Mouse (Mus musculus) neural tube, embryonic 15.5 days (tissue): ENCODE data around the gene Fcnb. TPM values are rescaled to one million over a fixed set of nuclear protein-coding genes. Genes with fewer than 3 reads are reported as not detected.

Experiments used
- ATAC-seq: fragments of 200-750 bp; cut with Nextera tagmentation; 2 replicates; pipeline ENCODE4 v1.8.0; 2017; ENCODE audit warnings: mild to moderate bottlenecking, moderate TSS enrichment, moderate library complexity; ENCODE audit not compliant: low FRiP score
- H3K27ac ChIP-seq: fragments of 300-500 bp; sonication (generic); replicated peaks from 2 replicates; pipeline ENCODE4 v1.5.1; 2015; ENCODE audit warnings: mild to moderate bottlenecking, inconsistent platforms
- H3K27me3 ChIP-seq: fragments of 300-500 bp; sonication (generic); replicated peaks from 2 replicates; pipeline ENCODE4 v1.6.1; 2015; ENCODE audit warnings: inconsistent platforms
- H3K36me3 ChIP-seq: fragments of 300-500 bp; sonication (generic); 2 replicates; pipeline ENCODE4 v1.6.1; 2015; ENCODE audit warnings: inconsistent platforms
- H3K4me1 ChIP-seq: fragments of 300-500 bp; sonication (generic); 2 replicates; pipeline ENCODE4 v1.6.1; 2015; ENCODE audit warnings: inconsistent platforms
- H3K4me2 ChIP-seq: fragments of 300-500 bp; sonication (generic); 2 replicates; pipeline ENCODE4 v1.6.1; 2015; ENCODE audit warnings: inconsistent platforms, mild to moderate bottlenecking, moderate library complexity
- H3K4me3 ChIP-seq: fragments of 300-500 bp; sonication (generic); replicated peaks from 2 replicates; pipeline ENCODE4 v1.5.1; 2015; ENCODE audit warnings: mild to moderate bottlenecking, inconsistent platforms
- H3K9ac ChIP-seq: fragments of 300-500 bp; sonication (generic); replicated peaks from 2 replicates; pipeline ENCODE4 v1.6.1; 2015; ENCODE audit warnings: mild to moderate bottlenecking, inconsistent platforms
- H3K9me3 ChIP-seq: fragments of 300-500 bp; sonication (generic); replicated peaks from 2 replicates; pipeline ENCODE4 v1.6.1; 2016; ENCODE audit warnings: inconsistent platforms
- WGBS: fragments of 180-500 bp; shearing (Covaris S2); methylation state at CpG from one replicate; pipeline ENCODE4 v1.1.7; 2015; ENCODE audit warnings: mixed read lengths; 5-methylcytosine and 5-hydroxymethylcytosine counted together
- polyA plus RNA-seq: library from polyadenylated mRNA; unstranded; fragments of >200 nt; fragmentation: Nextera tagmentation; extraction: Ambion mirVana; gene quantifications from 2 replicates; pipeline ENCODE4 v1.2.1, GENCODE M21; 2015

Gene Fcnb
- 0.52 TPM in 1 of 2 replicates, not detected in the other for polyA plus RNA-seq

GRCm38 (mm10) chr2:28084768-28085167, at the start of gene Fcnb:
Fcnb (minus strand) TSS chr2:28084885.
- no peak for ATAC-seq
- Histone ChIP-seq H3K27me3 (no peaks in the 10 kb centered on the region), H3K4me3 (no peak within 1 kb of the TSS), H3K4me1 (no peaks in the 10 kb centered on the region), H3K4me2 (no peak within 1 kb of the TSS), H3K36me3 (no peaks in the 10 kb centered on the region), H3K9me3 (no peaks in the 10 kb centered on the region), H3K9ac (no peak within 1 kb of the TSS), H3K27ac (no peak within 1 kb of the TSS)
- WGBS, result 91% methylated on average over 3 of the region's 3 CpGs

- H3K27ac ChIP-seq, result no peak overlapping the region
Measured at GRCm38 (mm10) chr2:28133833-28134232, 49.1 kb upstream of the Fcnb start.

GRCm38 (mm10) chr2:28132117-28132516, 47.4 kb upstream of the Fcnb start:
- no peak overlapping the region for H3K4me3 ChIP-seq
- no peak overlapping the region for H3K9ac ChIP-seq
- no peak for ATAC-seq
- no peak overlapping the region for H3K4me2 ChIP-seq
- 76% methylated on average over 4 of the region's 4 CpGs for WGBS
- no peaks in the 10 kb centered on the region for H3K9me3 ChIP-seq
- no peaks in the 10 kb centered on the region for H3K27me3 ChIP-seq
- H3K4me1 ChIP-seq, result no peaks in the 10 kb centered on the region; the same call in 1 of the 2 replicates
- H3K36me3 ChIP-seq, result no peaks in the 10 kb centered on the region
- no peak overlapping the region for H3K27ac ChIP-seq

More at GRCm38 (mm10) chr2:28133833-28134232, 49.1 kb upstream of the Fcnb start:
- Histone ChIP-seq H3K27me3 (no peaks in the 10 kb centered on the region), H3K4me2 (no peak overlapping the region), H3K4me1 (peaks cover 6% of the 10 kb centered on the region; the same call in 1 of the 2 replicates), H3K9ac (no peak overlapping the region), H3K9me3 (no peaks in the 10 kb centered on the region), H3K4me3 (no peak overlapping the region), H3K36me3 (no peaks in the 10 kb centered on the region)
- WGBS, result 87% methylated on average over 9 of the region's 9 CpGs
- ATAC-seq, result no peak

GRCm38 (mm10) chr2:28126763-28127438, 42.2 kb upstream of the Fcnb start:
- H3K4me1 ChIP-seq, result no peaks in the 10 kb centered on the region
- H3K9ac ChIP-seq, result no peak overlapping the region
- WGBS, result 82% methylated on average over 12 of the region's 12 CpGs
- no peaks in the 10 kb centered on the region for H3K27me3 ChIP-seq
- H3K4me3 ChIP-seq, result no peak overlapping the region
- ATAC-seq, result no peak
- H3K36me3 ChIP-seq, result no peaks in the 10 kb centered on the region
- H3K4me2 ChIP-seq, result no peak overlapping the region
- H3K9me3 ChIP-seq, result no peaks in the 10 kb centered on the region
- no peak overlapping the region for H3K27ac ChIP-seq

GRCm38 (mm10) chr2:28123910-28124309, 39.2 kb upstream of the Fcnb start:
- Histone ChIP-seq H3K4me3 (no peak overlapping the region), H3K36me3 (no peaks in the 10 kb centered on the region), H3K4me1 (peaks cover 5% of the 10 kb centered on the region; the same call in 1 of the 2 replicates), H3K9ac (no peak overlapping the region), H3K27ac (no peak overlapping the region), H3K9me3 (no peaks in the 10 kb centered on the region), H3K27me3 (no peaks in the 10 kb centered on the region), H3K4me2 (no peak overlapping the region)
- no peak for ATAC-seq
- WGBS, result 84% methylated on average over 2 of the region's 2 CpGs

- Histone ChIP-seq H3K36me3 (no peaks in the 10 kb centered on the region), H3K4me1 (peaks cover 23% of the 10 kb centered on the region), H3K9me3 (no peaks in the 10 kb centered on the region), H3K27me3 (no peaks in the 10 kb centered on the region), H3K9ac (no peak overlapping the region), H3K4me2 (no peak overlapping the region), H3K4me3 (no peak overlapping the region), H3K27ac (no peak overlapping the region)
- ATAC-seq, result no peak
- WGBS, result 73% methylated on average over 4 of the region's 4 CpGs
Measured at GRCm38 (mm10) chr2:28121309-28121708, 36.6 kb upstream of the Fcnb start.

GRCm38 (mm10) chr2:28120342-28120741, 35.7 kb upstream of the Fcnb start:
- Histone ChIP-seq H3K27me3 (no peaks in the 10 kb centered on the region), H3K4me3 (no peak overlapping the region), H3K27ac (no peak overlapping the region), H3K4me1 (peaks cover 23% of the 10 kb centered on the region), H3K9ac (no peak overlapping the region), H3K36me3 (no peaks in the 10 kb centered on the region), H3K4me2 (no peak overlapping the region), H3K9me3 (no peaks in the 10 kb centered on the region)
- no peak for ATAC-seq
- 93% methylated on average over 9 of the region's 9 CpGs for WGBS

GRCm38 (mm10) chr2:28118518-28119116, 33.9 kb upstream of the Fcnb start:
- H3K36me3 ChIP-seq, result no peaks in the 10 kb centered on the region
- WGBS, result 29% methylated on average over 6 of the region's 6 CpGs
- no peaks in the 10 kb centered on the region for H3K9me3 ChIP-seq
- H3K4me3 ChIP-seq, result no peak overlapping the region
- H3K27me3 ChIP-seq, result no peaks in the 10 kb centered on the region
- ATAC-seq, result no peak; the same call in 1 of the 2 replicates
- H3K4me2 ChIP-seq, result peak overlapping the region; percentile 16; the same call in 1 of the 2 replicates
- peak overlapping the region; percentile 24 for H3K27ac ChIP-seq
- H3K4me1 ChIP-seq, result peaks cover 30% of the 10 kb centered on the region
- H3K9ac ChIP-seq, result no peak overlapping the region

GRCm38 (mm10) chr2:28117490-28118308, 33.0 kb upstream of the Fcnb start:
- Histone ChIP-seq H3K9ac (no peak overlapping the region; the same call in 1 of the 2 replicates), H3K4me2 (peak overlapping the region; percentile 16; the same call in 1 of the 2 replicates), H3K9me3 (no peaks in the 10 kb centered on the region), H3K27ac (peak overlapping the region; percentile 24), H3K27me3 (no peaks in the 10 kb centered on the region), H3K36me3 (no peaks in the 10 kb centered on the region), H3K4me3 (no peak overlapping the region), H3K4me1 (peaks cover 30% of the 10 kb centered on the region)
- WGBS, result 26% methylated on average over 11 of the region's 11 CpGs
- peak; percentile 61 for ATAC-seq

GRCm38 (mm10) chr2:28108763-28109162, 24.1 kb upstream of the Fcnb start:
- Histone ChIP-seq H3K9ac (no peak overlapping the region), H3K4me1 (no peaks in the 10 kb centered on the region), H3K36me3 (no peaks in the 10 kb centered on the region), H3K27ac (no peak overlapping the region), H3K27me3 (no peaks in the 10 kb centered on the region), H3K4me3 (no peak overlapping the region), H3K4me2 (no peak overlapping the region), H3K9me3 (no peaks in the 10 kb centered on the region)
- no peak for ATAC-seq
- 53% methylated on average over 5 of the region's 5 CpGs for WGBS

GRCm38 (mm10) chr2:28106002-28106401, 21.3 kb upstream of the Fcnb start:
- H3K36me3 ChIP-seq, result no peaks in the 10 kb centered on the region
- H3K27me3 ChIP-seq, result no peaks in the 10 kb centered on the region
- H3K4me3 ChIP-seq, result no peak overlapping the region
- no peaks in the 10 kb centered on the region for H3K9me3 ChIP-seq
- 69% methylated on average over 2 of the region's 2 CpGs for WGBS
- no peak overlapping the region for H3K27ac ChIP-seq
- no peak overlapping the region for H3K9ac ChIP-seq
- ATAC-seq, result no peak
- no peak overlapping the region for H3K4me2 ChIP-seq
- no peaks in the 10 kb centered on the region for H3K4me1 ChIP-seq
